Mouse (Mus musculus): ENCODE measurements around the gene Tdrkh.

GRCm38 (mm10) chr3:94389420-94389819 is 23.7 kb upstream of the Tdrkh start:
- TF ChIP-seq CTCF (IDR thresholded peaks at IDR 0.05; ENCODE audit: low read depth, low read length) (no peak), POLR2A (IDR thresholded peaks at IDR 0.05; ENCODE audit: borderline replicate concordance, low read depth, low read length) (no peak)
